Mouse (Mus musculus): ENCODE results near the gene Icam4. TPM values are rescaled to one million over a fixed set of nuclear protein-coding genes. Genes with fewer than 3 reads are reported as not detected.

Icam4 gene
- polyA plus RNA-seq, 1 experiment: 0.73 TPM

- Histone ChIP-seq H3K4me3 (no peak overlapping the region), H3ac (ENCODE audit: control insufficient read depth, insufficient read length) (no peak overlapping the region), H3K36me3 (ENCODE audit: control insufficient read depth, insufficient read depth) (no peaks in the 10 kb centered on the region), H3K4me2 (ENCODE audit: low read depth) (no peak overlapping the region), H3K79me2 (ENCODE audit: control insufficient read depth, insufficient read depth) (no peaks in the 10 kb centered on the region), H3K27me3 (ENCODE audit: control insufficient read depth, insufficient read depth, insufficient read length) (no peaks in the 10 kb centered on the region)
- TF ChIP-seq E2F4 (IDR thresholded peaks at IDR 0.05; ENCODE audit: insufficient read depth): no peak
- no peak for TF ChIP-seq POLR2A (IDR thresholded peaks at IDR 0.05; ENCODE audit: insufficient read length, low read depth)
- TF ChIP-seq TCF3 (IDR thresholded peaks at IDR 0.05; ENCODE audit: insufficient read length, low read depth): no peak
- no peak for TF ChIP-seq SRF (IDR thresholded peaks at IDR 0.05; ENCODE audit: control insufficient read depth, insufficient read length, low read depth)
- TF ChIP-seq USF1 (IDR thresholded peaks at IDR 0.05; ENCODE audit: low read depth): no peak
- no peak for TF ChIP-seq MYOD1 (IDR thresholded peaks at IDR 0.05; ENCODE audit: control insufficient read depth in 1 of 3, insufficient read length in 2 of 3, low read depth in 2 of 3)
- no peak for TF ChIP-seq CEBPB (IDR thresholded peaks at IDR 0.05; ENCODE audit: insufficient read depth, poor library complexity, severe bottlenecking)
Observed at GRCm38 (mm10) chr9:21026849-21027248, 2.3 kb upstream of the Icam4 start.

GRCm38 (mm10) chr9:21027774-21028290 lies 1.3 kb upstream of the Icam4 start:
- peak in 2 of 3 experiments; percentile 44 to 74 for TF ChIP-seq MYOG (IDR thresholded peaks at IDR 0.05; ENCODE audit: control insufficient read depth in 1 of 3, insufficient read depth in 1 of 3, insufficient read length in 2 of 3, low read depth in 2 of 3)
- peak in 2 of 3 experiments; percentile 78 to 83 for TF ChIP-seq MYOD1 (IDR thresholded peaks at IDR 0.05; ENCODE audit: control insufficient read depth in 1 of 3, insufficient read length in 2 of 3, low read depth in 2 of 3)
- TF ChIP-seq SRF (IDR thresholded peaks at IDR 0.05; ENCODE audit: control insufficient read depth, insufficient read length, low read depth): no peak
- no peak overlapping the region for H3K4me3 ChIP-seq
- H3K4me2 ChIP-seq (ENCODE audit: low read depth): no peak overlapping the region
- H3K27me3 ChIP-seq (ENCODE audit: control insufficient read depth, insufficient read depth, insufficient read length): no peaks in the 10 kb centered on the region
- H3K36me3 ChIP-seq (ENCODE audit: control insufficient read depth, insufficient read depth): no peaks in the 10 kb centered on the region
- H3ac ChIP-seq (ENCODE audit: control insufficient read depth, insufficient read length): no peak overlapping the region
- no peaks in the 10 kb centered on the region for H3K79me2 ChIP-seq (ENCODE audit: control insufficient read depth, insufficient read depth)

- TF ChIP-seq POLR2AphosphoS2 (IDR thresholded peaks at IDR 0.05; ENCODE audit: insufficient read length, low read depth): no peak
- Histone ChIP-seq H3K27me3 (ENCODE audit: control insufficient read depth, insufficient read depth, insufficient read length) (peaks cover 4% of the 10 kb centered on the region), H3ac (ENCODE audit: control insufficient read depth, insufficient read length) (no peak overlapping the region), H3K36me3 (ENCODE audit: control insufficient read depth, insufficient read depth) (no peaks in the 10 kb centered on the region), H3K4me2 (ENCODE audit: low read depth) (no peak overlapping the region), H3K4me3 (peak overlapping the region; percentile 45), H3K79me2 (ENCODE audit: control insufficient read depth, insufficient read depth) (no peaks in the 10 kb centered on the region)
Observed at GRCm38 (mm10) chr9:21028560-21029110, 538 bp upstream of the Icam4 start.

- Histone ChIP-seq H3K79me2 (ENCODE audit: control insufficient read depth, insufficient read depth) (no peaks in the 10 kb centered on the region), H3K36me3 (ENCODE audit: control insufficient read depth, insufficient read depth) (no peaks in the 10 kb centered on the region), H3K4me2 (ENCODE audit: low read depth) (peak overlapping the region; percentile 100), H3K4me3 (peak overlapping the region; percentile 45), H3K27me3 (ENCODE audit: control insufficient read depth, insufficient read depth, insufficient read length) (peaks cover 4% of the 10 kb centered on the region), H3ac (ENCODE audit: control insufficient read depth, insufficient read length) (no peak overlapping the region)
- TF ChIP-seq TCF12 (IDR thresholded peaks at IDR 0.05; ENCODE audit: insufficient read depth, poor library complexity, severe bottlenecking): no peak
- TF ChIP-seq MAX (IDR thresholded peaks at IDR 0.05; ENCODE audit: low read depth): no peak
- no peak for TF ChIP-seq POLR2A (IDR thresholded peaks at IDR 0.05; ENCODE audit: insufficient read length, low read depth)
Observed at GRCm38 (mm10) chr9:21030055-21030600, 955 bp downstream of the Icam4 start.

- H3K27me3 ChIP-seq (ENCODE audit: control insufficient read depth, insufficient read depth, insufficient read length): peaks cover 11% of the 10 kb centered on the region
- no peaks in the 10 kb centered on the region for H3K79me2 ChIP-seq (ENCODE audit: control insufficient read depth, insufficient read depth)
- no peaks in the 10 kb centered on the region for H3K36me3 ChIP-seq (ENCODE audit: control insufficient read depth, insufficient read depth)
- H3K4me2 ChIP-seq (ENCODE audit: low read depth): peak overlapping the region; percentile 100
- H3K4me3 ChIP-seq: peak overlapping the region; percentile 45
- no peak for TF ChIP-seq MAX (IDR thresholded peaks at IDR 0.05; ENCODE audit: low read depth)
- peak; percentile 33 for TF ChIP-seq USF1 (IDR thresholded peaks at IDR 0.05; ENCODE audit: low read depth)
- H3ac ChIP-seq (ENCODE audit: control insufficient read depth, insufficient read length): no peak overlapping the region
Observed at GRCm38 (mm10) chr9:21030781-21031250, 1.6 kb downstream of the Icam4 start.

GRCm38 (mm10) chr9:21031251-21031895 lies 2.2 kb downstream of the Icam4 start:
- peak overlapping the region; percentile 45 for H3K4me3 ChIP-seq
- H3ac ChIP-seq (ENCODE audit: control insufficient read depth, insufficient read length): no peak overlapping the region
- no peaks in the 10 kb centered on the region for H3K36me3 ChIP-seq (ENCODE audit: control insufficient read depth, insufficient read depth)
- H3K27me3 ChIP-seq (ENCODE audit: control insufficient read depth, insufficient read depth, insufficient read length): peaks cover 17% of the 10 kb centered on the region
- no peaks in the 10 kb centered on the region for H3K79me2 ChIP-seq (ENCODE audit: control insufficient read depth, insufficient read depth)
- H3K4me2 ChIP-seq (ENCODE audit: low read depth): peak overlapping the region; percentile 100
- TF ChIP-seq MYOG (IDR thresholded peaks at IDR 0.05; ENCODE audit: control insufficient read depth in 1 of 3, insufficient read depth in 1 of 3, insufficient read length in 2 of 3, low read depth in 2 of 3) (no peak), REST (IDR thresholded peaks at IDR 0.05; ENCODE audit: insufficient read depth, insufficient read length) (no peak), E2F4 (IDR thresholded peaks at IDR 0.05; ENCODE audit: insufficient read depth) (no peak), POLR2A (IDR thresholded peaks at IDR 0.05; ENCODE audit: insufficient read length, low read depth) (peak; percentile 34), USF1 (IDR thresholded peaks at IDR 0.05; ENCODE audit: low read depth) (no peak)

Measured in myocyte (in vitro differentiated cells).